Mouse (Mus musculus) small intestine, adult 2 months (tissue): ENCODE measurements around the gene Armh2.

Experiments
- CTCF ChIP-seq: fragments of 200-500 bp; IDR thresholded peaks from 2 replicates; pipeline ENCODE4 v1.5.1; 2012; ENCODE audit warnings: low read depth, mild to moderate bottlenecking, control low read depth, inconsistent platforms, low read length, moderate library complexity, mixed read lengths; ENCODE audit not compliant: insufficient replicate concordance, insufficient read length; ENCODE audit errors: extremely low read depth
- POLR2A ChIP-seq: fragments of 200-500 bp; IDR thresholded peaks from 2 replicates; pipeline ENCODE4 v1.6.1; 2012; ENCODE audit warnings: low read depth, mild to moderate bottlenecking, control low read depth, inconsistent platforms, low read length, moderate library complexity

GRCm38 (mm10) chr13:24781916-24782315 lies 40.9 kb downstream of the Armh2 start:
- TF ChIP-seq CTCF = no peak
- no peak for TF ChIP-seq POLR2A
